Mouse (Mus musculus) thymus, postnatal 0 days (tissue): ENCODE data around the gene Malsu1. TPM values are rescaled to one million over a fixed set of nuclear protein-coding genes. Genes with fewer than 3 reads are reported as not detected.

Experiments used
- DNase-seq: peaks from one replicate; pipeline ENCODE4 v3.0.0-alpha.2; 2015; ENCODE audit warnings: low spot score
- polyA plus RNA-seq: library from polyadenylated mRNA; unstranded; fragments of >200 nt; fragmentation: Nextera tagmentation; extraction: Ambion mirVana; gene quantifications from 2 replicates; pipeline ENCODE4 v1.2.1, GENCODE M21; 2015

Malsu1 gene
- polyA plus RNA-seq, result 115 and 119 TPM in 2 replicates

- DNase-seq, result peak; percentile 92
Observed at GRCm38 (mm10) chr6:49073304-49074116, at the start of gene Malsu1. Malsu1 (plus strand) TSS chr6:49073795.

GRCm38 (mm10) chr6:49025290-49025689 lies 48.3 kb upstream of the Malsu1 start:
- no peak for DNase-seq

- DNase-seq, result no peak
Observed at GRCm38 (mm10) chr6:49026496-49026895, 47.1 kb upstream of the Malsu1 start.

- no peak for DNase-seq
Observed at GRCm38 (mm10) chr6:49028019-49028418, 45.6 kb upstream of the Malsu1 start.

GRCm38 (mm10) chr6:49028708-49029107 lies 44.9 kb upstream of the Malsu1 start:
- no peak for DNase-seq

DNA sequence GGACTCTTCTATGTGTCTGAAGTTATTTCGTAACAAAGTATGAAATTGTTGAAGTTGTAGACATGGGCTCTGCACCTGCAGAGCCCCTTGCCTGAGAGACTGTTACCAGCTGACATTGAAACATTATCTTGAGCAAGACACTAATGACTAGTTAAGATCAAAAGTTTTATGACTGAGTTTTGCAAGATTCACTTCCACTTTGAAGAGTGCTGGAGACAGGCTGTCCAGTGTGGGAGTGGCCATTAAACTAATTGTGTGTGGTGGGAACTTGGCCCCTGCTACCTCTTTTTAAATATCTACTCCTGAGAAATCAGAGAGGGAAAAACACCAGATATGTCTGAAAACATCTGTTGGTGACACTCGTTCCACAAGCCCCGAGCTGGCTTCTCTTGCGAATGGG lies 42.4 kb upstream of the Malsu1 start:
- no peak for DNase-seq

GRCm38 (mm10) chr6:49032783-49033182 lies 40.8 kb upstream of the Malsu1 start:
- no peak for DNase-seq

GRCm38 (mm10) chr6:49036275-49037267 lies 37.0 kb upstream of the Malsu1 start, which contains the start of gene Gpnmb:
Gpnmb (plus strand) TSS chr6:49036546.
- peak; percentile 39 for DNase-seq

DNA sequence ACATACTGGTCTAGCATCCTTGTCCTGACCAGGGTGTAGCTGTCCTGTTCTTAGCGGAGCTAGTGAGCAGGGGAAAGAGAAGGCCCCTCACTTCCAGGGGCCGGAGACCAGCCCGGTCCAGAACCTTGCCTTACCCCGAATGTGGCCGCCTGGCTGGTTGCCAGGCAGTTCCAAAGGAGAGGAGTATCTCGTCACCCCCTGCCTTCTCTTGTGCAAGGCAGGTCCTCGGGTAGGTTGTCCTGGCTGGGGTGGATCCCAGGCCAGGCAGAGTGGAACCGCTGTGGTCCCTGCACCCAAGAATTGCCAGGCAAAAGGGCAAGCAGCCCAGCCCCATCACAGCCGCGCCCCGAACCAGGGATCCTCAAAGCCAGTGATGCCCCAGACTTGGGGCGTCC lies 36.3 kb upstream of the Malsu1 start:
- DNase-seq, result no peak

GRCm38 (mm10) chr6:49039470-49040180 lies 34.0 kb upstream of the Malsu1 start:
- peak; percentile 65 for DNase-seq

DNA sequence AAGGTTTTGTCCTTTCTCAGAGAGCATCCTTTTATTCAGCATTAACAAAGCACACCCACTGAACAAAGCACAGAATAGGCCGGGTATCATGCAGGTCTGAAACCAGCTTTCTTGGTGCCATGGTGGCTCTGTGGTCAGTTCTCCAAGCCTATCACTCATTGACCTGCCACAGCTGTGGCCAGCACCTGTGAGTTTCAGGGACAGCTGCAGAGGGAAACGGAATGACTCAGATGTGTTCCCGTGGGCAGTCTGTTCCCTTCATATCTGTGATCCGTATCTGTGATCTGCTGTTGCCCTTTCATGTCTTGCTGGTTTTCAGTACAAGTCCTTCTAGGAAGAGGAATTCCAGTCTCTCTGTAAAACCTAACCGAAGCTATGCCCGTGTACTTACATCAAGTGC lies 27.1 kb upstream of the Malsu1 start:
- DNase-seq, result no peak

- no peak for DNase-seq
Observed at GRCm38 (mm10) chr6:49046976-49047375, 26.6 kb upstream of the Malsu1 start.

GRCm38 (mm10) chr6:49047848-49048247 lies 25.7 kb upstream of the Malsu1 start:
- DNase-seq, result no peak

DNA sequence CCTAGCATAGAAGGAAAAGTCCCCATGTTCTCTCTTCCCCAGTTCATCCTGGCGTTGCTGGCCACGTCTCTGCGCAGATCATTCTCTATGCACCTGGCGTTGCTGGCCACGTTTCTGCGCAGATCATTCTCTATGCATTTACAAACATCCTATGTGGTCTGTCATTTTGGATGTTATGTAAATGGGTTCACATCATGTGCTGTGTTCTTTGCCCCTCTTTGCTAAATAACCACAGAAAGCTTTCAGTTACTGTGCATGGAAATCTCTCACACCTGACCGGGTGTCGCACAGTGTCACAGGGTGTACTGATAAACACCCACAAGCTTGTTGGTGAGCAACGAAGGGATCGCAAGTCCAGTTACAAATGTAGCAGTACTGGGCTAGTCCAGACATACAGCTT lies 25.2 kb upstream of the Malsu1 start:
- DNase-seq, result no peak

GRCm38 (mm10) chr6:49050677-49051410 lies 22.8 kb upstream of the Malsu1 start:
- no peak for DNase-seq

- peak; percentile 41 for DNase-seq
Observed at GRCm38 (mm10) chr6:49052191-49052590, 21.4 kb upstream of the Malsu1 start.

DNA sequence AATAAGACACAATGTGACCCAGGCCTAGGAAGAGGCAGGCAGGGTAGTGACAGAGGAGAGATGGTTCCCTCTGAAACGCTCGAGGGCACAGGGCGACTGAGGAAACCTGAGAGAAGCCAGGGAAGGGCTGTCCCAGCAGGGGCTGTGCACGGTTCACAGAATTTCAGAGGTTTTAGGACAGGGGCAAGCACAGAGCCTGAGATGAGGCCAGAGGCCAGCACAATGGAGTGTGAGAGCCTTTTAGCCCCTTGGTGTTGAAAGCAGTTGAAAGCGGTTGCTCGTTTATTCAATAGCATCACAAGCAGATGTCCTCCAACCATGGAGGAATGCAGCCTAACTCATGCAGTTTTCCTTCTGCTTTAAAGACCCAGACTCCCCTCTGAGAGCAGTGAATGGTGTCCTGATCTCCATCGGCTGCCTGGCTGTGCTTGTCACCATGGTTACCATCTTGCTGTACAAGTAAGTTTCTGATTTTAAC lies 18.3 kb upstream of the Malsu1 start:
- DNase-seq, result no peak

- no peak for DNase-seq
Observed at GRCm38 (mm10) chr6:49056009-49056408, 17.6 kb upstream of the Malsu1 start.

DNA sequence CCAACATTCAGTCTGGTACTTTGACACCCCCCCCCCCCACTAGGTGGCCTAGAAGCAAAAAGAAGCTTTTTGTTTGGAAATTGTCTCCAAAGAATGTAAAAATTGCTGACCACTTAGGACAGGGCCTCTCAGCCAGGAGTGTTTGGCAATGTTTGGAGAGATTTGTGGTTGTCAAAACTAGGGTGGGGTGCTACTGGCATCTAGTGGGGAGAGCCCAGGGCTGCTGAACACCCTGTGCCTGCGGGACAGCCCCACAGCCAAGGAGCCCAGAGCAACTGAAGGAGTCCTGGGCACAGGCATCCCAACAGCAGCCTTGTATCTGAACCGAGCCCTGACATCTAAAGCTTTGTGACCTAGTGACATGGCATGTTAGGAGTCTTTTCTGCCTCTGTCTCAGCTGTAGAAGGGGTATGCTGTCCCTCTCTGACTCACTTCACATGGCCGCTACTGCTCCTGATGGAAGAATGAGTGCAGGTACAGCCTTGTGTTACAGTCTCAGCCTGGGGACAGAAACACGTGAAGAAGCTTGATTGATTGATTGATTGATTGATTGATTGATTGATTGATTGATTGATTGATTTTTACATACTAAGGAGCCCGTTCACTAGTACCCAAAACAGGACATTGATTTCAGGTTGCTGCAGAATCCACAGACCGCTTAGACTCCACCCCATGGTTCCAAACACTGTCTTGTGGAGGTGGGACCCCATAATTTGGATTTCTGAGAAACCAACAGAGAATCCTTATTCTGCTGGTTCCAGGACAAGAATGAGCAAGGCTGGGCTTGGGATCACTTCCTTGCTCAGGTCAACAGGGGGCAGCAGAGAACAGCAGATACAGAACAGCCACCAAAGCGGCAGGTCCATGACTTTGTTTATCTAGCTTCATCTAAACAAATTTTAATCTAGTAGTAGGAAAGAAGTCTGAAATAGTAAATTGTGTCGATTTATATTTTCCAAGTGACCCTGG lies 16.3 kb upstream of the Malsu1 start:
- peak; percentile 79 for DNase-seq
